Mouse (Mus musculus) cerebellum, adult 2 months (tissue): ENCODE data around the gene Cyb561d1. TPM values are rescaled to one million over a fixed set of nuclear protein-coding genes. Genes with fewer than 3 reads are reported as not detected.

Experiments used
- DNase-seq, 2 experiments: peaks; one replicate each; pipeline ENCODE4 v3.0.0; 2021
- H3K27ac ChIP-seq: fragments of 200-500 bp; 2 replicates; pipeline ENCODE4 v1.5.1; 2012; ENCODE audit warnings: low read length, control low read depth, inconsistent platforms; ENCODE audit not compliant: insufficient read depth
- H3K27me3 ChIP-seq: fragments of 200-500 bp; 2 replicates; pipeline ENCODE4 v1.6.1; 2012; ENCODE audit warnings: inconsistent platforms, mild to moderate bottlenecking, low read length, moderate library complexity; ENCODE audit not compliant: control insufficient read depth, insufficient read depth
- H3K4me1 ChIP-seq: fragments of 200-500 bp; 2 replicates; pipeline ENCODE4 v1.6.1; 2011; ENCODE audit warnings: low read length; ENCODE audit not compliant: control insufficient read depth, insufficient read depth
- H3K4me3 ChIP-seq: fragments of 200-500 bp; replicated peaks from 2 replicates; pipeline ENCODE3; 2011; ENCODE audit warnings: mild to moderate bottlenecking, low read depth, low read length, control low read depth; ENCODE audit not compliant: insufficient read depth
- CTCF ChIP-seq: fragments of 200-500 bp; IDR thresholded peaks from 2 replicates; pipeline ENCODE4 v1.5.1; 2011; ENCODE audit warnings: low read depth, mild to moderate bottlenecking, control low read depth, low read length, moderate library complexity, borderline replicate concordance; ENCODE audit not compliant: insufficient read depth
- POLR2A ChIP-seq: fragments of 200-500 bp; IDR thresholded peaks from 2 replicates; pipeline ENCODE4 v1.6.1; 2011; ENCODE audit warnings: low read length, control low read depth, borderline replicate concordance; ENCODE audit not compliant: insufficient read depth
- WGBS: fragments of 180-500 bp; shearing (Covaris S2); methylation state at CpG from one replicate; pipeline ENCODE4 v1.1.7; 2018; 5-methylcytosine and 5-hydroxymethylcytosine counted together
- polyA plus RNA-seq: library from polyadenylated mRNA; depleted of rRNA; stranded (reverse); fragments of >200 nt; gene quantifications from 2 replicates; pipeline ENCODE4 v1.2.3, GENCODE M21; 2012

Cyb561d1 gene
- polyA plus RNA-seq, 1 experiment, result 13.1 TPM

DNA sequence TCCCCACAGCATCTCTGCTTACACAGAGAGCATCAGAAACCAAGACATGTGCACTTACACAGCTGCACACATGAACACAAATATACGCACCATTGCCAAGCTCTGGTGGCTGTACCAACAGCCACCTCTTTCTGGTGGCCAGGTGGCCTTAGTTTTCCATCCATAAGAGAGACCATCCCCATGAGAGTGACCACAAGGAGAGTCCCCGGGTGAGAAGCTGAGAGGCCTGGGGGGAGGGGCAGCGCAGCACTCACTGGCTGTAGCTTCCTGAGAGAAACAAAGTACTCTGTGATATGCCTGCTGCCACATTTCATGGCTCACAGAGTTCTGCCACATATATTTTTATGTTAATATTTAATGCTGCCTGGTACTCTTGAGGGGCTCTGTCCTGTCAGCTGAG is 31.8 kb downstream of the Cyb561d1 start:
- Histone ChIP-seq H3K4me1 (no peaks in the 10 kb centered on the region), H3K27me3 (no peaks in the 10 kb centered on the region), H3K4me3 (no peak overlapping the region), H3K27ac (no peak overlapping the region)
- TF ChIP-seq CTCF, result no peak
- no peak for TF ChIP-seq POLR2A
- WGBS, result 49% methylated on average over 3 of the region's 3 CpGs
- no peak for DNase-seq

DNA sequence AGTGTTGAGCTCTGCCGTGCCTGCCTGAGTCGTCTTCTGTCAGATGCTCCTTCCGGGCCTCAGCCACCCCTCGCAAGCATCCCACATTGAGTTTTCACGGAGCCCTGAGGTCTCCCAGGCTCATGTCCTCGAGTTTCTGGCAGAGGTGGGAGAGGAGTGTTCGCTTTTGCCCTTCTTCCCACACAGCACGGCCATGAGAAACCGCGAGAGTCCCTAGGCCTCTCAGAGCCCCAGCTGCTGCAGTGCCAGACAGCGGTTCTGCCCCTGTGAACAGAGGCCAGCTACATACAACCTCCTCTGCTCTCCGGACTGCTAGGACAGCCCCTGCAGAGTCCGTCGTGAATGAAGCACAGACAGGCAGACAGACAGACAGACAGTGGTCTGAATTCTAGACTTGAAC is 33.5 kb downstream of the Cyb561d1 start:
- Histone ChIP-seq H3K4me3 (no peak overlapping the region), H3K27me3 (no peaks in the 10 kb centered on the region), H3K4me1 (no peaks in the 10 kb centered on the region), H3K27ac (no peak overlapping the region)
- TF ChIP-seq POLR2A (no peak), CTCF (no peak)
- no peak for DNase-seq
- WGBS, result 51% methylated on average over 14 of the region's 14 CpGs

DNA sequence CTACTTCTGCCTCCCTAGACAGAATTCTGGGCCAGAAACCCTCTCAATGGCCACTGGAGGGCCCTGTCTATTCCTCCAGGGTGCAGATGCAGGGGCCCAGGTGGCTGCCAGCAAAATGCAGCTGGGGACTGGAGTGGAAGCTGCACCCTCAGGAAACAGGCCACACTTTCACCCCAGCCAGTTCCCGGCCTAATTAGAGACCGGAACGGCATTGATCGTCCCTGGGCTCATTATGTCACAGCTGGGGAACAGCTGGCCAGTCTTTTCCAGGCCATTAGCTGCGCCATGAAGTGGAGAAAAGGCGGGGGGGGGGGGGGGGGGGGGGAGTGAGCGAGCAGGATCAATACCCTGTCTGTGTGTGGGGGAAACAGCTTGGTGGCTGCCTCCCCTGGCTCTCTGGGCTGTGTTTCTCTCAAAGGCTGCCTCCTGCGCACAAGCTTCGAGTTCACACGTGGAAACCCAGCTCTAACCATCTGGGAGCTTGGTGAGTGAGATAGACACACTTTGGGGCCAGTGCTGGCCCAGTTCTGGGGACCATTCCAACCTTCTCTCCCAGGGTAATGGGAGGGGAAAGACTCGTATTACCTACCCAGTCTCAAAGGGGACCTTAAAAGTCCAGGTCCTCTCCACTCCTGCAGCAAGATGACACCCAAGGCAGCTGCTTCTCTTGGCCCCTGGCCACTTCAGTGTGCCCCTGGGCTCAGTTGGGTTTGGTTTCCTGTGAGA is 34.4 kb downstream of the Cyb561d1 start:
- DNase-seq, result peak in 1 of 2 experiments; percentile 15
- Histone ChIP-seq H3K4me3 (no peak overlapping the region), H3K27me3 (no peaks in the 10 kb centered on the region), H3K27ac (no peak overlapping the region), H3K4me1 (no peaks in the 10 kb centered on the region)
- TF ChIP-seq POLR2A (no peak), CTCF (no peak)
- WGBS, result 35% methylated on average over 10 of the region's 11 CpGs

DNA sequence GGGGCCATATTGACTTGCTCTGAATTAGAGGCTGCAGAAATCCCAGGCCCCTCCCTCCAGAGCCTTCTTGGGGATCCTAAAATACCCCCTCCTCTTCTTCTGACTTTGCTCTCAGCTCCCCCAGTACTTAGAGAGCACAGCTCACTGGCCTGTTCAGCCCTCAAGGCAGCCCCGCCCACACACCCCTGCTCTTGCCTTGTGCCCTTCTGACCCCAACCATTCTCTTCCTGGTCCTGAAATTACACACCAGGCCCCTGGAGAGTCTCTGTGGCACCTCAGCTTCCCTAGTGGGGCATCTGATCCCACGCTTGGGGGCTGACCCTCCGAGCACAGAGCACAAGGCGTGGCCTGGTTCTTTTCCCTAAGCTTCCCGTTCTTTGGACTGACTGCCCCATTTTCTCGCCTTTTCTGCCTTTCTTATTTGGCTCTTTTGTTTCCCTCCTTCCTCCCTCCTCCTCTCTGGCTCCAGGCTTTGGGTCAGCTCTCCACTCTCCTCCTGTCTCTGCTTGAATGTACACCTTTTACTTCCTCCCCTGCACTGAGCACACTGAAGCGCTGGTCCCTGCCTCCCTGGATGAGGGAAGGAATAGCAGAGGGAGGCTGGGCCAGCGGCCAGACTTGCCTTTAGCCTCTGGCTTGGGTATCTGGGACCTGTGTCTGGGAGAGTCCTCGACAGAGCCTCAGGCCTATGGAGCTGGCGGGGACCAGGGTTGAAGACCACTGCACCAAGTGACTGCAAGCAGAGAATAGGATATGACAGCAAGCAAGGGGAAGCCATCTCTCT is 35.3 kb downstream of the Cyb561d1 start:
- Histone ChIP-seq H3K27ac (no peak overlapping the region), H3K4me3 (no peak overlapping the region), H3K4me1 (no peaks in the 10 kb centered on the region), H3K27me3 (no peaks in the 10 kb centered on the region)
- peak in 1 of 2 experiments; percentile 23 for DNase-seq
- TF ChIP-seq POLR2A (no peak), CTCF (no peak)
- WGBS, result 64% methylated on average over 10 of the region's 10 CpGs

DNA sequence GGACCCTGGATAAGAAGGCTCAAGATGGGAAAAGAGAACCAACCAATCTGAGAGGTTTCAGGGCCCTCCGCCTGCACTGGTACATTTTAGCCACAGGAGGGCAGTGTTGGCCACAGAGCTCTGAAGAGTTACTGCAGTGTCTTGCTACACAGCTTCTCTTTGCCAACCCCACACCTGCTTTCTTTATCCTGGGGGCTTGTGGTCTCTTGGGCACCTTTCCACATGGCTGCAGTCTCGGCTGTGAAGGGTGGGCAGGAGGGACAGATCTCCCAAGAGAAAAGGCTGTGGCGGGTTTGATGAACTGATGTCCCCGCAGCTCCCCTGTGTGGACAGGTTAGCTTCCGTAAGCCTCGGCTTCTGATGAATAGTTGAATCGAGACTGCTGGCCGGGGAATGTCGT is 36.2 kb downstream of the Cyb561d1 start:
- WGBS, result 0% methylated on average over 9 of the region's 9 CpGs
- H3K4me3 ChIP-seq, result peak overlapping the region; percentile 68
- peak; percentile 95 for TF ChIP-seq CTCF
- TF ChIP-seq POLR2A, result no peak
- no peaks in the 10 kb centered on the region for H3K4me1 ChIP-seq
- H3K27ac ChIP-seq, result no peak overlapping the region
- peak; percentile 81 to 91 for DNase-seq
- H3K27me3 ChIP-seq, result no peaks in the 10 kb centered on the region

DNA sequence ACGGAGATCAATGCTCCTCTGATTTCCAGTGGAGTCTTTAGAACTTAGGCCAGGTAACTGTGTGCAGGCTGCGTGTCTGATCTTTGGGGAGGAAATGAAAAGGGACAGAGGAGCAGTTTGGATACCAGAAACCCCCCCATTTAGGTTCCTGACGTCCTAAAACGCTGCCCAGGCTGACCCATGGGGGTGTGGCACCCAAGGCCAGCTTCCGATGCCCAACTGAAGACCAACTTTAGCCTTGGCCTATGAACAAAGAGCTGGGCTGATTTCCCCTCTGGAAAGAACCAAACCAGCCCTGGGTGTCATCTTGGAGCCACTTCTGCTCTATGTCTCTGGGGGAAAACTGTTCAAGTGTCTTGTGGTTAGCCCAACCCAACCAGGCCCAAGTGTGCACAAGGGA is 36.9 kb downstream of the Cyb561d1 start:
- WGBS, result 68% methylated on average over 5 of the region's 5 CpGs
- Histone ChIP-seq H3K4me1 (no peaks in the 10 kb centered on the region), H3K27ac (no peak overlapping the region), H3K27me3 (no peaks in the 10 kb centered on the region), H3K4me3 (no peak overlapping the region)
- TF ChIP-seq POLR2A (no peak), CTCF (no peak)
- DNase-seq, result no peak

DNA sequence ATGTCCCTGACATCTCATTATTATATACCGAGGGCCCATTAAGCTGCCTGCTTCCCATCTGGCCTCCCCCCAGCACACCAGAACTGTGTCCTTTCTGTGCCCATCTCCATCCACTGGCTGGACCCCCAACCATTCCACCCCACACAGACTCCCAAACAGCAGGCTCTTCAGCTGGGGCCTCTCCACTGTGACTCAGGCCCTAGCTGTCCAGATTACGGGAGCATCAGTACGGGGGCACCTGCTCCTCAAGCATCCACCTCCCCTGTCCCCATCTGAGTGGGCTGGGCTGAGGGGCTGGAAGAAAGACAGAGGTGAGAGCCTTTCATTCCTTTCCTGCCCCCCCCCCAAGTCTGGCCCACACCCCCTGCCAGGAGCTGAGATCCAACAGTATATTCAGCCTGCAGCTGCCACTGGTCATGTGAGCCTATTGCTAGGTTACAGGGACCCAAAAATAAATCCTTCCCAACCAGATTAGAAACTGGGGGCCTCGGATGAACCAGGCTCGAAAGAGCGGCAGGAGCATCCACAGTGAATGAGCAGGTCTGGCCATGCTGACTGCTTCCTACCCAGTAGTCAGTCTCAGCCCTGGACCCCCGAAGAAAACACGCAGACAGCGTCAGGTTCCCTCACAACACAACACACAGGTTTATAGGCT is 42.5 kb downstream of the Cyb561d1 start:
- Histone ChIP-seq H3K27me3 (no peaks in the 10 kb centered on the region), H3K4me3 (no peak overlapping the region), H3K27ac (no peak overlapping the region), H3K4me1 (peaks cover 6% of the 10 kb centered on the region; the same call in 1 of the 2 replicates)
- WGBS, result 43% methylated on average over 9 of the region's 9 CpGs
- DNase-seq, result no peak
- TF ChIP-seq CTCF (no peak), POLR2A (no peak)
